Mouse (Mus musculus) lung, adult 18-20 months (tissue): ENCODE data around the gene Maneal.

Experiments used
- DNase-seq, 2 experiments: peaks; one replicate each; pipeline ENCODE4 v3.0.0; 2022; ENCODE audit warnings: mixed read lengths in 2 of 2

Maneal gene

GRCm38 (mm10) chr4:124847573-124847972, 14.4 kb downstream of the Maneal start:
- DNase-seq, result peak; percentile 75 to 78

- DNase-seq, result peak; percentile 15 to 19
Observed at GRCm38 (mm10) chr4:124843493-124843892, 18.5 kb downstream of the Maneal start.

GRCm38 (mm10) chr4:124840998-124841397, 21.0 kb downstream of the Maneal start:
- DNase-seq, result no peak

GRCm38 (mm10) chr4:124838035-124838700, 23.8 kb downstream of the Maneal start:
- DNase-seq, result no peak

- no peak for DNase-seq
Observed at GRCm38 (mm10) chr4:124832796-124833195, 29.2 kb downstream of the Maneal start.

GRCm38 (mm10) chr4:124829671-124830070, 32.3 kb downstream of the Maneal start:
- DNase-seq, result no peak

GRCm38 (mm10) chr4:124825371-124825965, 36.5 kb downstream of the Maneal start:
- DNase-seq, result no peak

GRCm38 (mm10) chr4:124824967-124825366, 37.0 kb downstream of the Maneal start:
- no peak for DNase-seq

- no peak for DNase-seq
Observed at GRCm38 (mm10) chr4:124818832-124819231, 43.1 kb downstream of the Maneal start.

- DNase-seq, result peak; percentile 52 to 73
Observed at GRCm38 (mm10) chr4:124817803-124818202, 44.2 kb downstream of the Maneal start.

- DNase-seq, result no peak
Observed at GRCm38 (mm10) chr4:124815901-124816300, 46.1 kb downstream of the Maneal start.

- DNase-seq, result no peak
Observed at GRCm38 (mm10) chr4:124811347-124811975, 50.5 kb downstream of the Maneal start.

GRCm38 (mm10) chr4:124810056-124810455, 51.9 kb downstream of the Maneal start:
- no peak for DNase-seq

- no peak for DNase-seq
Observed at GRCm38 (mm10) chr4:124809136-124809883, 52.7 kb downstream of the Maneal start.

GRCm38 (mm10) chr4:124808511-124808910, 53.5 kb downstream of the Maneal start:
- no peak for DNase-seq
